Mouse (Mus musculus) liver, postnatal 0 days (tissue): Measurements from ENCODE around the gene Lrp1.
A peak's percentile ranks its signal among the peaks of the same experiment; 100 is the strongest.

ENCODE experiments used
- CTCF ChIP-seq: sonication (generic); IDR thresholded peaks from 2 replicates; pipeline ENCODE4 v1.5.1; 2016; ENCODE audit warnings: antibody characterized with exemption, low read depth
- EP300 ChIP-seq: IDR thresholded peaks from 2 replicates; pipeline ENCODE4 v1.6.1; 2016; ENCODE audit warnings: antibody characterized with exemption, low read depth, mild to moderate bottlenecking

DNA sequence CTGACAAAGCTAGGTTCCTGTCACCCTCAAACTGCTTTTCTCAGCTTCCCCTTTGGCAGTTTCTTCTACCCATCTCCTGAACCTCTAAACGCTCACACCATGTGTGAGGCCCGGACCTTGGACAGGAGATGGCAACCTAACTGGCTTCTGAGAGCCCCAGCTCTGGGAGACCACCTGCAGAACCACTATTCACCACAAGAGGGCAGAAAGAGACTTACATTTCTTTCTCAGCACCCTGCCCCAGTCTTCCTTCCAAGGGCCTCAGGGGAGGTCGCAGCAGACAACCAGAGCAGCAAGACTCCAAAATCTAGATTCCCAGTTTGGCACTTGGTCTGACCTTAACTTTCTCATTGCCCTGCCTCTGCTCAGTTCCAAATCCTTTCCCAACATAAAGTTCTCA lies 51.5 kb downstream of the Lrp1 start:
- peak; percentile 86 for TF ChIP-seq CTCF
- TF ChIP-seq EP300: no peak
